Mouse (Mus musculus): ENCODE data around the gene Ankrd35.
A peak's percentile ranks its signal among the peaks of the same experiment; 100 is the strongest.
"Not testable (repeated sequence)": the region's sequence is repeated elsewhere in the genome, so short reads cannot be mapped to it uniquely, and the experiment has no call there.

Gene Ankrd35

DNA sequence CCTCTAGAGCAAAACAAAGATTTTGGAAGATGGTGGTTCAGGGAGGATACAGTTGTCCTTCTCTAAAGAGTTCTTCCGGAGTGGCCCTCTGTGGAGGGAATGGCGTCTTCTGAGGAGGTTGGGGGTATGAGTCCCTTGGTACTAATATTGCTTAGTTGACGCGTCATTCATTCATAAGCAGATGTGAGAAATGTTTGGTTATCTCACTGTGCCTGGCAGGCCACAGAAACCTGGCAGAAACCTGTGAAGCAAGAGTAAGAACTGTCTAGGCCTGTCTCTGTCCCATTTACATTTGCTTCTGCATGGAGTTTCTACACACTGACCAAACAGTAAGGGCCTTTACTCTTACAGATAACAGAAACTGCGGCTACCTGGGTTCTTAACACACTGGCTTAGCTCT is 1.6 kb downstream of the Ankrd35 start:
- DNase-seq (ENCODE audit: low spot score in 2 of 2) = no peak

DNA sequence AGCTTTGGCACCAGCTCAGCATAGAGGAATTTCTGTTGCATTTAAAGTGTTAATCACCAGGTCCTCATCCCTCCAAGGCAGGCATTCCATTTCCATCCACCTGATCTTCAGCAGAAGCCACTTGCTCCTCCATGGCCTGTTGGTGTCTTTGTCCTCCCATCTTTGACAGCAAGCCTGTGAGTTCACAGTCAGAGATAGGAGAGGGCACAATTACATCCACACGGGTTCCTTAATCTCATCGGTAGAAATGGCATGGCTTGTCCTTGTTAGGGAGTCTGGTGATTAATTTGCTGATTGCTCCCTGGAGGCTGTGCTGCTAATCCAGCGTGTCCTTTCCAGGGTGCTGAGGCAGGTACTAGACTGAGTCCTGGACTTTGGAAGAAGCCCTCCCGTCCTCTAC is 3.6 kb downstream of the Ankrd35 start:
- no peak for DNase-seq (ENCODE audit: low spot score in 2 of 2)

DNA sequence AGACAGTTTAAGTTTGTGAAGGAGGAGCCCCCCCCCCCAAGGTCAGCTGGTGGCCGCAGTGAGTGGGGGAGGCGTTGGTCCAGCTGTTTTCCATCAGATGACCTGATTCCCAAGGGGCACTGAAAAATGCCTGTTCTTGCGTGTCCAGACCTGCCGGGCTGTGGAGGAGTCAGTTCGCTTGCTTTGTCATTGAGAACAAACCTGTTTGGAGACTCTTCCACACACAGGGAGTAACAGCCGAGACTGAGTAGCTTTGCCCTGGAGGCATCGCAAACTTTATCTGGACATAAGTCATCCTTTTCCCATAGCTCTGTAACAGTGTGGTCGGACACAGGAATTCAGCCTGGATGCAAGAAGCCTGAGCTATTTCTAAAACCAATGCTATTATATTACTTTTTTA is 4.5 kb downstream of the Ankrd35 start:
- DNase-seq (ENCODE audit: low spot score in 2 of 2) = no peak

GRCm38 (mm10) chr3:96675171-96675570 is 5.2 kb downstream of the Ankrd35 start:
- no peak for DNase-seq (ENCODE audit: low spot score in 2 of 2)

DNA sequence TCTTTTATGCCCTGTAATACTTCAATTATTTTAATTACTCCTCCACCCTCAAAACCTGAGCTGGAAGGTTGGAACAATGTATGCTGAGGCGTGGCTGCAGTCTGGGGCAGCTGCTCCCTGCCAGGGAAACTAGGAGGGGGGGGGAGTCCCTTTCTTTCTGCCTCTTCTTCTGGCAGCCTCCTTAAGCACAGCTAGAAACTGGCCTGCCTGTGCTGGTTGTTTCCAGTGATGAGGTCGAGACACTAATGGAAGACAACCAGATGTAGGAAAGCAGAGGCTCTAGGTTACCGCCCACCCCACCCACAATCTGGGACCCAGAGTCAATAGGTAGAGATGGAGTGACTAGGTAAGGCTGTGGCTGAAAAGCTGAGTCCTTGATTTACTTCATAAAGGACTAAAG is 5.8 kb downstream of the Ankrd35 start:
- DNase-seq (ENCODE audit: low spot score in 2 of 2) = no peak

GRCm38 (mm10) chr3:96678456-96678855 is 8.5 kb downstream of the Ankrd35 start:
- no peak for DNase-seq (ENCODE audit: low spot score in 2 of 2)

GRCm38 (mm10) chr3:96679159-96679674 is 9.3 kb downstream of the Ankrd35 start:
- no peak for DNase-seq (ENCODE audit: low spot score in 2 of 2)

GRCm38 (mm10) chr3:96680269-96680956 is 10.5 kb downstream of the Ankrd35 start:
- DNase-seq (ENCODE audit: low spot score in 2 of 2) = no peak

DNA sequence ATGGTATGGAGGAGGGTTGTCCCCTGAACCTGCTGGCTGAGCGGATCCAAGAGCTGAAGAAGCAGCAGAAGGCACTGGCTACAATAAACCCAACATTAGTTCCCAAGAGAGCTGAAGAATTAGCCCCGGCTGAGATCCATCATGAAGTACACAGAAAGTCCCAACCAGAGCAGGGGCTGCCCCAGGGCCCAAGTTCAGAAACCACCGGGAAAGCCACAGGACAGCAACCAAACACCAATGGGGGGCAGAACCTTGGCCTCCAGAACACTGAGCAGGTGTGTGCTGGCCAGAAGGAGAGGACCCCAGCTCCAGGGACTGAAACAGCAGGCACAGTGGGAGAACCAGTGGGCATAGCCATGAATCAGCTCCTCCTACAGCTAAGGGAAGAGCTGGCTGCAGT is 13.6 kb downstream of the Ankrd35 start:
- DNase-seq (ENCODE audit: low spot score in 2 of 2) = no peak

GRCm38 (mm10) chr3:96684151-96684821 is 14.4 kb downstream of the Ankrd35 start:
- no peak for DNase-seq (ENCODE audit: low spot score in 2 of 2)

GRCm38 (mm10) chr3:96684822-96685156 is 14.9 kb downstream of the Ankrd35 start:
- no peak for DNase-seq (ENCODE audit: low spot score in 2 of 2)

DNA sequence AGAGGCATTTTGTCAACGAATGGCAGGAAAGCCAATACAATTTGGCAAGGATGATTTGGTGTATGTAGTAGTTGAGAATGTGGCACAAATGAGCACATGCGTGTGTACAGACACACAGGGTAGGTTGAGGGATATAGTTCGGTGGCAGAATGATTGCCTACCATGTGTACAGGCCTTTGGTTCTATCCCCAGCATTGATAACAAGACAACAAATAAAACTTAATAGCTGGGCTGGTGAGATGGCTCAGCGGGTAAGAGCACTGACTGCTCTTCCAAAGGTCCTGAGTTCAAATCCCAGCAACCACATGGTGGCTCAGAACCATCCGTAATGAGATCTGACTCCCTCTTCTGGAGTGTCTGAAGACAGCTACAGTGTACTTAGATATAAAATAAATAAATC is 16.1 kb downstream of the Ankrd35 start:
- DNase-seq (ENCODE audit: low spot score in 2 of 2) = not testable (repeated sequence)

DNA sequence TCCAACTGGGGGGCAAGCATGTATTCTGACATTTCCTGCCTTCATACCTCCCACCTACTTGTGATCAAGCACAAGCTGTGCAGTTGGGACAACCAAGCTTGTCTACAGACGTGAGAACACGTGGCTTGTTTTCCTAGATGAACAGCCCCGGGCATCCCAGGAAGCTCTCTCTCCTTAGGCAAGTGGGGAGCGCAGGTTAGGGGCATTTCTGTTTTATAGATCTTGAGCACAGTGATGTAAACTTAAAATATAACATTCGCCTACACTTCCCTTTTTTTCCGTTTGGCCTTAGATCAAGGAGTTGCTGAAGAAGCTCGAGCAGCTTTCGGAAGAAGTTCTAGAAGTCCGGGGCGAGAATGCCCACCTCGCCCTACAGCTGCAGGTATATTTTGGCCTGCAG is 18.9 kb downstream of the Ankrd35 start:
- DNase-seq (ENCODE audit: low spot score in 2 of 2) = no peak

DNA sequence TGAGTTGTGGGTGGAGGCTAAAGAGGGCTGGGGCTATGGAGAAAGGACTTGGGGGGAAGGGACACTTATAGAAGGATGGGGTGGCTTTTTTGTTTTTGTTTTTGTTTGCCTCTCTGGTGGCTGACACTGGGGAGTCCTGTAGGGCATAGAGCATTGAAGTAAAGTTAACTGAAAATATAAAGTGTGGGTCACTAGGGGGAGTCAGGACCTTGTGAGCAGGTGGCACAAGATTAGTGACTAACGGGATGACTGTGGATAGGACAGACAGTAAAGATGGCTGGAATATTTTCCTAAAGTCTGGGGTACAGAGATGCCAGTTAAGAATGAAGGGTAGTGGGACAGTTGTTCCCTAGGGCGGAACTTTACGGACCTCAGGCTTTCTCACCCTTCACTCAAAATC is 20.4 kb downstream of the Ankrd35 start:
- no peak for DNase-seq (ENCODE audit: low spot score in 2 of 2)

DNA sequence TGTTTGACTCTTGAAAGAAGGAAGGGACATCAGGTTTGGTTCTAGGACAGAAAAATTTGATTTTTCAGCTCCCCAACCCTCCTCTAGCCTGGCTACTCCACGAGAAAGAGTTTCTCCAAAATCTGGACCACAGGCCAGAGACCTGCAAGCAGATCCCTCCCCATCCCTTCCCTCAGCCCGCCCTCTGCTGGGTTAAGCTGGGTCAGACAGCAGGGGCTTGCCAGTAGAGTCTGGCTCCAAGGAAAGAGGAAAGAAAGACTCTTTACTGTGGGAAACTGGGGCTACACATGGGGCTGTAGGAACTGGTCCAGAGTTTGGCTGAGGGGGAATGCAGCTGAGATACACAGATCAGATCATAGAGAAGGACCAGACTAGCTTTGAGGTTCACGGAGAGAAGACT is 22.6 kb downstream of the Ankrd35 start:
- peak in 1 of 2 experiments; percentile 57 for DNase-seq (ENCODE audit: low spot score in 2 of 2)

GRCm38 (mm10) chr3:96693579-96693978 is 23.6 kb downstream of the Ankrd35 start:
- DNase-seq (ENCODE audit: low spot score in 2 of 2) = no peak

GRCm38 (mm10) chr3:96696198-96696765 is 26.4 kb downstream of the Ankrd35 start, which contains the start of gene Pias3:
Gene Pias3, plus strand, starts transcription at chr3:96696384.
- peak; percentile 63 to 73 for DNase-seq (ENCODE audit: low spot score in 2 of 2)

DNA sequence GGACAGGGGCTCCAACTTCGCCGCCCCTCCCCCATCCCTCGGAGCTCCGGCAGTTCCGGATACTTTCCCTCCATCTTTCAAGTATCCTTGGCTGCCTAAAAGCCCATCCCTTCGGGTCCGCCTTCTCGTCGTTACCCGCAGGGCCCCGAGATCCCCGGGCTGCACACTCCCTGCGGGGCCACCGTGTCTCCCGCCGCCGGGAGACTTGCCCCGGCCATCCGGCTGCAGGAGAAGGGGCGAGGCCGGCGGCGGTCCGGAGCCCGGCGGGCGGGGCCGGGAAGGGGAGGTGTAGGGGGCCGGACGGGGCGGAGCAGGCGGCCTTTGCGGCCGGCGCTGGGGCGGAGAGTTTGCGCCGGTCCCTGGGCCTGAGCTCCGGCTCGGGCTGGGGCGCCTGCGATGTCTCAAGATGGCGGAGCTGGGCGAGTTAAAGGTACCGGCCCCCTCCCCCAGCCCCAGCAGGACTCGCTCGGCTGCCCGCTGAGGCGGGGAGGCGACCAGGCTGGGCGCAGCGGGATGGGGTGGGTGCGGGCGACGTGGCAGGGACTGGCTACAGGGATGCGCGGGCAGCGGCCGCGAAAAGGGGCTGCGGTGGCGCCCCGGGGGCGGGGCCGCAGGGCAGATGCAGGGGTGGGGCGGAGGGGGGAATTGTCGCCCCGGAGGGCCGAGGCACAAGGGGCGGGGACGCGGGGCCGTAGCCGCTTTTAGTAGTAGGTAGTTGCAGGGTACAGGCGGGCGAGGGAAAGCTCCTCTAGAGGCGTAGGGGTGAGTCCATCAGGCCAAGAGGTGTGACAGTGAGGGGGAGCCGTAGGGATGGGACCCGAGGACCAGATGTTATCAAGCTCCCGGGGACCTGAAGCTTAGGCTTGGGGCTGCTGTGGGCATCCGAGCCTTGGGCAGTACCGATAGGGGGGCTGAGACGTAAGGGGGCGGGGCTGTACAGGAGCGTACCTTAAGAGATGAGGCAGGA is 27.1 kb downstream of the Ankrd35 start:
- DNase-seq (ENCODE audit: low spot score in 2 of 2) = peak; percentile 85 to 87

DNA sequence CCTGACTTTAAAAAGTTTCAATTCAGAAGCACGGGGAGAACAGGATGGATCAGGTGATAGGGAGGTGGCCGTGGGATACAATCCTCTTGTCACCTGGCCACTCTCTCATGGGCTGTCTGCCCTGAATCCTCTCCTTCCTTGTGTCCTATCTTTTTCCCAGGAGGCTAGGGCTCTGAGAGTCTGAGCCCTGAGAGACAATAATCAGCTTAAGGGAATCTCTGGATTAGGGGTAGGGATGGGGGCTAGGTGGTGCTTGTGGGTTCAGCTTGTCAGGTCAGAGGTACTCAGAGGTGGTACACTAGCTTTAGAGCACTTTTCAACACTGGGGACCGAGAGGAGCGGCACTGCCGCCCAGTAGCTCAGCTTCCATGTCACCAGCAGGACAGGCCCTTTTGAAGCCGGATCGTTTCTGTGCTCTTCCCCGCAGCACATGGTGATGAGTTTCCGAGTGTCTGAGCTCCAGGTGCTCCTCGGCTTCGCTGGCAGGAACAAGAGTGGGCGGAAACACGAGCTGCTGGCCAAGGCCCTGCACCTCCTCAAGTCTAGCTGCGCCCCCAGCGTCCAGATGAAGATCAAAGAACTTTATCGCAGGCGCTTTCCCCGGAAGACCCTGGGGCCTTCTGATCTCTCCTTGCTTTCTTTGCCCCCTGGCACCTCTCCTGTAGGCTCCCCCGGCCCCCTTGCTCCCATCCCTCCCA is 29.2 kb downstream of the Ankrd35 start:
- DNase-seq (ENCODE audit: low spot score in 2 of 2) = no peak

GRCm38 (mm10) chr3:96700376-96700775 is 30.4 kb downstream of the Ankrd35 start:
- DNase-seq (ENCODE audit: low spot score in 2 of 2) = no peak

DNA sequence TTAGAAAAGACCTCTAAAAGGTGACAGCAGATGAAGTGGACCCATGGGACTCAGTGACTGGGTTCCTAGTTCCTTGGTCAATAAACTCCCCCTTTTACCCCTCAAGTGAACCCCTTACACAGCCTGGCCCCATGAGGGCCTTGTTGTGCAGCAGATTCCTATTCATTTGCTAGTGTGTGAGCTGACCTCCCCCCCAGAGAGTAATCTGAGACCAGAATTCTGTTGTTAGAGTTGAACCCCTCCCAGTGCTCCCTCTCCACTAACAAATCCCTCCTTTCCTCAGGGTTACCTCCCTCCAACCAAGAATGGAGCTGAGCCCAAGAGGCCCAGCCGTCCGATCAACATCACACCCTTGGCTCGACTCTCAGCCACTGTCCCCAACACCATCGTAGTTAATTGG is 31.1 kb downstream of the Ankrd35 start:
- no peak for DNase-seq (ENCODE audit: low spot score in 2 of 2)
